Comparison of ENCODE assay signal across 20 mouse cellular contexts in the genomic region with DNA sequence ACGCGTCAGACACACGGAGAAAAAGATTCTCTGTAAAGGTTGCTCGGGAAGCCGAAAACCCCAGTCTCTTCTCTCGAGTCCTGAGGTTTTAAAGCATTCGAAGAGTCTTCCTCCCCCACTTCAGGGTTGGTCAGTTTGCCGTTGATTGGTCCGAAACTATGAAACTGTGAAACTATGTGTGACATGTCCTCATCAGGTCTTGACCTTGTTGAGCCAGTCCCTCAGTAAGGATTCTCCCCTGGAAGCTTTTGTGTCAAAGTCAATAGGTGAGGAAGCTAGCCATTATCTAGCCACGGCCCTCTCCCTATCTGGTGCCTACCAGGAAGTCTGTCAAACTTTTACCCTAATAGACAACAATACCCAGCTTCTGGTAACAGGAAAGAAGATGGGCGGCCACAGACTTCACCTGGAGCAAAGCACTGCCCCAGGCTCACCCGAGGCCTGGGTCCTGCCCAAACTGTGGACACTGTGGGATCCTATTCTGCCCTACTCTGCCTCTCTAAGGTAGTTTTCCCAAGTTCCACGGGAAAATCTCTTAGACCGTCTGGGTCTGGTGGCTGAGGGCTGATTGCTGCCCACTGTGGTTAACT. TPM values are rescaled to one million over a fixed set of nuclear protein-coding genes. Genes with fewer than 3 reads are reported as not detected.
DNase-seq lines count a peak whose midpoint lies in the region; ATAC-seq lines count a peak whose summit lies in the region.
"Had no signal": no experiment of that assay in that cellular context is flagged by ENCODE, and none has a peak within 500 bp of the region (broad histone marks: within the 10 kb centered on the region; RNA-seq: fewer than 3 reads in every experiment).

No protein-coding gene starts in this region.

- peak overlapping the region; percentile 33 for H3K4me2 ChIP-seq in heart, embryonic 12.5 days
- H3K4me2 ChIP-seq in lung, embryonic 16.5 days (ENCODE audit: low read depth, low read length) = no peak overlapping the region
- H3K4me2 ChIP-seq: embryonic facial prominence, embryonic 12.5 days; forebrain, embryonic 12.5 days; hindbrain, embryonic 14.5 days; limb, embryonic 15.5 days; midbrain, embryonic 12.5 days; stomach, embryonic 15.5 days had no signal

- intact Hi-C loops in heart, postnatal 25 days (cut with DNase I) = no loop called here

- peaks cover 2% of the 10 kb centered on the region; the same call in 1 of the 2 replicates for H3K9me3 ChIP-seq in heart, embryonic 12.5 days (replicated peaks)
- no peaks in the 10 kb centered on the region for H3K9me3 ChIP-seq in lung, embryonic 16.5 days (ENCODE audit: control insufficient read depth, low read length)
- no peaks in the 10 kb centered on the region for H3K9me3 ChIP-seq in limb, embryonic 10.5 days (replicated peaks)
- H3K9me3 ChIP-seq: embryonic facial prominence, embryonic 12.5 days; forebrain, embryonic 12.5 days; limb, embryonic 15.5 days; stomach, embryonic 15.5 days had no signal

- no peak for ATAC-seq in heart, embryonic 12.5 days (ENCODE audit: insufficient number of reproducible peaks, low FRiP score)
- no peak for ATAC-seq in lung, embryonic 16.5 days (ENCODE audit: low read depth)
- no peak for ATAC-seq in erythroid progenitor cell, adult 5-6 weeks (replicated peaks; ENCODE audit: low FRiP score, poor library complexity, severe bottlenecking)

- H3K36me3 ChIP-seq in heart, embryonic 12.5 days = peaks cover 28% of the 10 kb centered on the region
- H3K36me3 ChIP-seq in lung, embryonic 16.5 days (ENCODE audit: control insufficient read depth, insufficient read depth, low read length) = peaks cover 12% of the 10 kb centered on the region; the same call in 1 of the 2 replicates
- H3K36me3 ChIP-seq in limb, embryonic 10.5 days = no peaks in the 10 kb centered on the region
- H3K36me3 ChIP-seq: embryonic facial prominence, embryonic 12.5 days; forebrain, embryonic 12.5 days; limb, embryonic 15.5 days; midbrain, embryonic 12.5 days; stomach, embryonic 15.5 days had no signal

- 44% methylated on average over 14 of the region's 14 CpGs for WGBS in heart, embryonic 12.5 days
- WGBS in lung, embryonic 16.5 days = 68% methylated on average over 14 of the region's 14 CpGs
- 76% methylated on average over 14 of the region's 14 CpGs for WGBS in limb, embryonic 10.5 days

- peak overlapping the region; percentile 64 for H3K9ac ChIP-seq in heart, embryonic 12.5 days
- no peak overlapping the region for H3K9ac ChIP-seq in lung, embryonic 16.5 days (ENCODE audit: low read length)
- H3K9ac ChIP-seq: embryonic facial prominence, embryonic 12.5 days; forebrain, embryonic 12.5 days; hindbrain, embryonic 14.5 days; limb, embryonic 15.5 days; midbrain, embryonic 12.5 days; stomach, embryonic 15.5 days had no signal

- H3K4me3 ChIP-seq in heart, embryonic 12.5 days = no peak overlapping the region
- H3K4me3 ChIP-seq in lung, embryonic 16.5 days (ENCODE audit: low read length) = no peak overlapping the region
- no peak overlapping the region for H3K4me3 ChIP-seq in limb, embryonic 10.5 days
- H3K4me3 ChIP-seq: embryonic facial prominence, embryonic 12.5 days; forebrain, embryonic 12.5 days; left cerebral cortex, adult 2 months; limb, embryonic 15.5 days; midbrain, embryonic 12.5 days; myocyte; stomach, embryonic 15.5 days had no signal

- H3K4me1 ChIP-seq in heart, embryonic 12.5 days (replicated peaks) = peaks cover 35% of the 10 kb centered on the region
- peaks cover 7% of the 10 kb centered on the region; the same call in 1 of the 2 replicates for H3K4me1 ChIP-seq in lung, embryonic 16.5 days (replicated peaks; ENCODE audit: control insufficient read depth, insufficient read depth, low read length)
- peaks cover 33% of the 10 kb centered on the region for H3K4me1 ChIP-seq in limb, embryonic 10.5 days
- H3K4me1 ChIP-seq: forebrain, embryonic 12.5 days; midbrain, embryonic 12.5 days; stomach, embryonic 15.5 days had no signal

- H3K27ac ChIP-seq in heart, embryonic 12.5 days (ENCODE audit: poor library complexity, severe bottlenecking) = peak overlapping the region; percentile 98
- H3K27ac ChIP-seq in lung, embryonic 16.5 days (ENCODE audit: low read length) = peak overlapping the region; percentile 5
- peak overlapping the region; percentile 73 for H3K27ac ChIP-seq in limb, embryonic 10.5 days
- H3K27ac ChIP-seq: embryonic facial prominence, embryonic 12.5 days; forebrain, embryonic 12.5 days; hindbrain, embryonic 14.5 days; left cerebral cortex, adult 2 months; limb, embryonic 15.5 days; midbrain, embryonic 12.5 days; stomach, embryonic 15.5 days had no signal

- H3K27me3 ChIP-seq in heart, embryonic 12.5 days (replicated peaks) = no peaks in the 10 kb centered on the region
- no peaks in the 10 kb centered on the region for H3K27me3 ChIP-seq in lung, embryonic 16.5 days (ENCODE audit: control insufficient read depth, insufficient read depth, low read depth, low read length)
- H3K27me3 ChIP-seq in limb, embryonic 10.5 days (ENCODE audit: low read depth, poor library complexity, severe bottlenecking) = no peaks in the 10 kb centered on the region
- H3K27me3 ChIP-seq: embryonic facial prominence, embryonic 12.5 days; forebrain, embryonic 12.5 days; limb, embryonic 15.5 days; midbrain, embryonic 12.5 days; stomach, embryonic 15.5 days had no signal

- no peak for DNase-seq in heart, postnatal 25 days (ENCODE audit: low spot score)
- no peak for DNase-seq in lung, adult 18-20 months
- peak; percentile 73 for DNase-seq in ZHBTc4 (ENCODE audit: low read depth, low spot score)
- no peak for DNase-seq in limb, embryonic 10.5 days (ENCODE audit: low spot score)
- DNase-seq in adrenal gland, postnatal 36 days = no peak
- DNase-seq: cerebellum, postnatal 25 days; kidney, adult 9 months; lung, postnatal 4 days; spleen, adult 18-20 months had no signal

RNA-seq across cellular contexts. Expression of gene Tfpi, which starts 2.5 kb away (rescaled TPM):
- 78.8 and 80.0 TPM in 2 replicates for polyA plus RNA-seq in heart, embryonic 12.5 days (2016; fragmentation: Nextera tagmentation; extraction: Ambion mirVana)
- 10 to 100 TPM; 51.3 to 57.6 TPM for total RNA-seq in heart, postnatal 25 days (2021)
- polyA plus RNA-seq in lung, embryonic 16.5 days (2015; fragmentation: Nextera tagmentation; extraction: Ambion mirVana) = 63.6 and 64.9 TPM in 2 replicates
- polyA plus RNA-seq in limb, embryonic 10.5 days (2016; fragmentation: Nextera tagmentation; extraction: Ambion mirVana) = 12.5 and 13.9 TPM in 2 replicates
- total RNA-seq in erythroid progenitor cell, adult 5-6 weeks (2015; ENCODE audit: low replicate concordance) = 7.1 and 14.4 TPM in 2 replicates
- total RNA-seq in erythroid progenitor cell, adult 5-6 weeks (2017; ENCODE audit: low replicate concordance) = 2.4 and 2.9 TPM in 2 replicates
- total RNA-seq in adrenal gland, postnatal 36 days (2021) = 10 to 100 TPM; 40.1 to 67.1 TPM

RNA-seq across cellular contexts. Expression of gene Calcrl, which starts 48.8 kb away (rescaled TPM):
- 65.1 and 69.5 TPM in 2 replicates for polyA plus RNA-seq in heart, embryonic 12.5 days (2016; fragmentation: Nextera tagmentation; extraction: Ambion mirVana)
- 10 to 100 TPM; 32.3 to 41.2 TPM for total RNA-seq in heart, postnatal 25 days (2021)
- 110 and 111 TPM in 2 replicates for polyA plus RNA-seq in lung, embryonic 16.5 days (2015; fragmentation: Nextera tagmentation; extraction: Ambion mirVana)
- 16.6 and 19.6 TPM in 2 replicates for polyA plus RNA-seq in limb, embryonic 10.5 days (2016; fragmentation: Nextera tagmentation; extraction: Ambion mirVana)
- 5.4 and 9.2 TPM in 2 replicates for total RNA-seq in erythroid progenitor cell, adult 5-6 weeks (2015; ENCODE audit: low replicate concordance)
- total RNA-seq in erythroid progenitor cell, adult 5-6 weeks (2017; ENCODE audit: low replicate concordance) = 9.4 and 21.5 TPM in 2 replicates
- 10 to 100 TPM; 19.9 to 38.5 TPM for total RNA-seq in adrenal gland, postnatal 36 days (2021)

Comparison
In these comparisons a context has a peak if more than half of its experiments do, and no peak if none do; other contexts are left out.
1. H3K27ac ChIP-seq: peak in every context shown above with its lines; median percentile 98 in heart, embryonic 12.5 days; 73 in limb, embryonic 10.5 days; 5 in lung, embryonic 16.5 days.